Mouse (Mus musculus) lung, postnatal 10 days (tissue): ENCODE data around the gene Ak6.

ENCODE experiments used
- DNase-seq: peaks from one replicate; pipeline ENCODE4 v3.0.0; 2021

The Ak6 gene

DNA sequence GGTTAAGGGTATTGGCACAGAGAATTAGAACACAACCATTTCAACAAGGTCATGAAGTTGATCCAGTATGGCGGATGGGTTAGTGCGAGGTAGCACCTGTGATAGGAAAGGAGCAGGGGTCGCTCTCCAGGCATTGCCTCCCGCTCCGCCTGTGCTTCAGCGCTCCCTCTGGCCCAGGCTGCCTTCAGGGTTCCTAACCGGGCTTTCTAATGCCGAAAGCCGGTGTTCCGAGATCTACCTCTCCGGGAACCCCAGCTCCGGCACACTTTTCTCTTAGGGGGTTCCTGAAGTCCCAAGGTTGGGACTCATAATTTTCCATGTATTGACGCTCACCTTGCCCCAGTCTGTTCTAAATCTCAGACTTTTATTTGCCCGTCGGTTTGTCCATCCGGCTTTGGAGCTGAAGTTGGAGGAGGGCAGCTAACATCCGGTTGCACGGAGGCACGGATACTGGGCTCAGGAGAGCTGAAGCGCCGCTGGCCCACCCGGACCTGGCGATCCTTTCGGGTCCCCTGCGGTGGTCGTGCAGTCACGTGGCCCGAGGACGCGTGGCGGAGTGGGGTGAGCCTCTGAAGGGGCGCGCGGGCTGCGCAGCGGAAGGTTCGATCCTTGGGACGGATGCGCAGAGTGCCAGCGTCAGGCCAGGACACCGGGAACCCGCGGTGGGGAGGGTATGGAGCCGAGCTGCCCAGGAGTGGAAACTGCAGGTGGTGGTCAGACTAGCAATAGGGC lies 18.7 kb downstream of the Ak6 start, which contains the start of gene Ccdc125:
TSS of gene Ccdc125 (plus strand) at position 427 of the 732 bp plus-strand sequence.
- peak; percentile 32 for DNase-seq

DNA sequence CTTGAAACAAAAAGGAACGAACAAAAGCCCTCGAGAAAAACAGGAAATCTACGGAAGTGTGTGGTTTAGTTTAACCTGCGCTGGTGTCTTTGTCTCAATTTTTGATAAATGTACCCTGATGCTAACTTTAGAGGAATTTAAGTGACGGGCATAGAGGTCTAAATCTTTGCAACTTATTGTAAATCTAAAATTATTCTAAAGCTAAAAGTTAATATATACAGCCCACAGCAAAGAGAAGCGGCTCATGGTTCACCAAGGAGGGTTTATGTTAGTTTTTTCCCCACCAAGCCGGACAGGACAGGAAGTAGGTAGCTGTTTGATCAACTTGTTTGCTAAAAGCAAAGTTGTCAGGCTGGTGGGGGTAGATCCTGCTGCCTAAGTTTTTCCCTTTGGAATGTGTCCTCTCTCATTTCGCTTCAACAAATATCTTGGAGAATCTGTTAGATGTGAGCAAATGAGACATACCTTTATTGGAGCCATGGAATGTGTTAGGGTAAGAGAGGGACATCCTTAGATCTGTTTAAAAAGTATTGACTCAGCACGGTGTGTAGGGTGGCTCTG lies 19.5 kb downstream of the Ak6 start:
- no peak for DNase-seq

DNA sequence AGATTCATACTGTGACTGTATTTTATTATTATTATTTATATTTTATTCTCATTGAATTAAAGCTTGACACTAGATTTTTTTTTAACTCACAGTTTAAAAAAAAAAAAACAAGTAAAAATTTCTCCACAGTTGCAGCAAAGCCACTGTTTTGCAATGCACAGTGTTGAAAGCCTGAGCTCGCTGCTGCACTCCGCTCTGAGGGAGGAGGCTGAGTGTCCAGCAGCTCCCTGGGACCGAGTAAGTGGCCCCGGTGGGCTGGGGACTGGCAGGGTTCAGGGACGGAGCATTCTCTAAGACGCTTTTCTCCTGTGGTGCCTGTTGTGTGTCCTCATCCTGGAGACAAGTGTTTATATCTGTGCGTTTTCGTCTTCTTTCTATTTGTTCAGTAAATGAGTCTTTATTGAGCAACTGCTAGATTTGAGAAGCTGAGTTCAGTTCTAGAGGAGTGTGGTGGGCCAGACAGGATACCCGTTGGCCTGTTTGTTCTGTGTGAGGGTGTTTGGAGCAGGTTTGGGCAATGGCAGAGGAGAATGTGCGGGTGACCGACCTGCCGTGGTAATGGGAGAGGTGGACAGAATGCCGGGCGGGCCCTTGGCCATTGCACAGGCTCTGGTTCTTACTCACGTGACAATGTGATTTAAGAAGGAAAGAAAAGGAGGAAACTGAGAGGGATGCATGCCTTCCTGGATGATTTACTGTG lies 25.3 kb downstream of the Ak6 start:
- DNase-seq: no peak

DNA sequence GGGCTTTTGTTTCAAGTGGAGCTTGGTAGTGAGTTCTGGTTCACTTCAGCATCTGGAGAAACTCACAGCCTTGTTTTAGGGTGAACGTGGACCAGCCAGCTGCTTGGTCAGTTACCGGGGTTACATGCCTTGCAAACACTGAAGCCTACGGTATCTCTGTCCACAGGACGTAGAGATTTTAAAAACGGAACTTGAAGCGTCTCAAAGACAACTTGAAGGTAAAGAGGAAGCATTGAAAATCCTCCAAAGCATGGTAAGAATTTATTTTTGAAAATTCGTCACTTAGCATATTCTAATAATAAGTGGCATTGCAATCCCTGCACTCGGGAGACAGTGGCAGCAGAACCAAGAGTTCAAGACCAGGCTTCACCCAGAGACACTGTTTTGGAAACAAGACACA lies 30.8 kb downstream of the Ak6 start:
- no peak for DNase-seq

DNA sequence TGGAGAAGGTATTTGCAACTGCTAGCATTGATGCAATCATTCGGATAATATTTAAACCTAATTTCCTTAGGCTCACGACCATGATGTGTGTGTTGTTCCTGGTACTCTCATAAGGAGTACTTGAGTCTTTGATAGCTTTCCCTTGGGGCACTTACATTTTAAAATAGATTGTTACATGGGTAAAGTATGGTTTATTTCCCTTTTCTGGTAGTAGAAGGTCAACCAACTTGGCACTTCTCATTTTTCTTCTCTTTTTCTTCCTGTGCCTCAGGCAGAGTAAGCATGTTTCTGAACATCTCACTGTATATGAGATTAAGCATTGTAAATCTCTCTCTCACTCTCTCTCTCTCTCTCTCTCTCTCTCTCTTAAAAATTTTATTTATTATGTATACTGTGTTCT lies 32.1 kb downstream of the Ak6 start:
- DNase-seq: no peak

DNA sequence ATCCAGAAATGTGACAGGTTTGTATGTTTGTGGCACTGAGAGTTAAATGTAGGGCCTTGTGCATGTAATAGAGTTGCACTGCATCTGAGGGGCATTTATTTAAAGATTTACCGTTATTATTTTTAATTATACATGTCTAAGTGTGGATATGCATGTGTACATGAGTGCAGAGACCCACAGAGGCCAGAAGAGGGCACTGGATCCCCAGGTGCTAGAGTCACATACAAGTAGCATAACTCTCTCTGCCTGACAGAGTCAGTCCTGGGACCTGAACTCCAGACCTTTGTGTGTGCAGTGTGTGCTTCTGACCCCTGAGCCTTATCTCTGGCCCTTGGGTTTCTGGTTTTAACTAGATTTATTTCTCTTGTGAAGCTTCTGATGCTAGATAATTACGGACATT lies 33.6 kb downstream of the Ak6 start:
- no peak for DNase-seq

DNA sequence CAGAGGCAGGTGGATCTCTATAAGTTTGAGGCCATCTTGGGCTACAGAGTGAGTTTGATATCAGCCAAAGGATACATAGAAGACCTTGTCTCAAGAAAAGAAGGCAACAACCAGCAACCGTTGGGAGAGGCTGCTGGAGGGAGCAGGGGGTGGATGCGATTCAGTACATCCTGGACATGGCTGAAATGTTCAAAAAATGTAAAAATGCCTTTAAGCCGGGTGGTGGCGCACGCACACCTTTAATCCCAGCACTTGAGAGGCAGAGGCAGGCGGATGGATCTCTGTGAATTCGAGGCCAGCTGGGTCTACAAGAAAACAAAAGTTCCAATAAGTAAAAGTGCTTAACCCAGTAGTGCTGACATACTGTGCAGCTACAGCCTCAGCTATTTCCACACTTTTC lies 36.7 kb downstream of the Ak6 start:
- DNase-seq: no peak

DNA sequence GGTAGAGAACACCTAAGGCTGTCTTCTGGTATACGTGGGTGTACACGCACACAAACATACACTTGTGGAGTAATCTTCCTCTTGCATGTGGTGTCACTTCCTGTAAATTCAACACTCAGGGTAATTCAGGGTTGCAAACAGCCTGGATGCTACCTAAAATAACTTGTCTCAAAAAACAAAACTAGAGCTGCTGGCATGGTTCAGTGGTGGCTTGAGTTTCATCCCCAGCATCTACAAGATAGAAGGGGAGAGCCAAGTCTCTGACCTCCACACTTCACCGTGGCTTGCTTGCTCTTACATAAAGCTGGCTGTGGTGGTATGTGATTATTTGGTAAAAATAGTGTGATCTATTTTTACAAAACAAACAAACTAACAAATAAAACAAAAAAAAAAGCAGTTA lies 46.8 kb downstream of the Ak6 start:
- DNase-seq: no peak

DNA sequence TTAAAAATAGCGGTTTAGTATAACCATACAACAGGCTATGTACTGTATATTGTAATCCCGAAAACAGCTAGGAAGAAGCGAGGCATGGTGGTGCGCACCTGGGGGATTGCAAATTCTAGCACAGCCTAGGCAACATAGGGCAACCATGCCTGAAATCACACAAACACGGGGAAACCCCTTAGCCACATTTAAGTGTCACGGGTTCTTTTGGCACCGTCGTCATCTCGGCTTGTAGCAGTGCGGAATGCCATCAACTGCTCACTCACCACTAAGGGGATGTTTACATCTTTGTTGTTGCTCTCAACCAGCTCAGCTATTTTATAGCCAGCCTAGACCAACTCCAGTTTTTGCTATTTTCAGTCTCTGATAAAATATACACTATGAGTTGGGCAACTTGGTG lies 48.1 kb downstream of the Ak6 start:
- no peak for DNase-seq

DNA sequence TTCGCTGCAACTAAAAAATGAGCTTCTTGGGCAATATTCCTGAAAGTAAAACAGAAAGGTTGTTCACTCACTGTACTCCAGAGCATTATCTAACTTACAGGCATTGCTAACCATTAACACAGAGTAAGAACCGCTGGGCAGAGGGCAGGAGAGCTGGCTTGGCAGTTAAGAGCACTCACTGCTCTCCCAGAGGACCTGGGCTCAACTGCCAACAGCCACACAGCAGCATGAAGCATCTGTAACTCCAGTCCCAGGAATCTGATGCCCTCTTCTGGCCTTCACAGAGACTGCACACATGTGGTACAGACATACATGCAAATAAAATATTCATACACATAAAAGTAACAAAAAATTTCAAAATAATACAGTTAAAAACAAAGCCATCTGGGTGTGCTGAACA lies 52.7 kb downstream of the Ak6 start:
- no peak for DNase-seq

DNA sequence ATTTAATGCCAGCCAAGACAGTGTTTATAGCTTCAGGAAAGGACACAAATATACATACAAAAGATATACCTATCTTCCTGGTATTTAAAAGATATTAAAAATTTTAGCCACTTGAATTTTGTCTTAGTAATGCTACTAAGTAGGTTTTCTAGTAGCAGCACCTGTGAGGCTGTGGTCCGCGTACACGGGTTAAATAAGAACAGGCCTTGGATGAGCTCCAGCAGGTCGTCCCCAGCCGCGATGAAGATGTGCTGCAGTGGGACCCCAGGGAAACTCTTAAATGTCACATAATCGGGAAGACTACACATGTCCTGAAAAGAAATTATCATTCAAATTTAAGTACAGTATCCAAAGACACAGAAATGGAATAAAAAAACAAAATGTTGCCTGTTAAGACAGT lies 55.4 kb downstream of the Ak6 start:
- DNase-seq: no peak

DNA sequence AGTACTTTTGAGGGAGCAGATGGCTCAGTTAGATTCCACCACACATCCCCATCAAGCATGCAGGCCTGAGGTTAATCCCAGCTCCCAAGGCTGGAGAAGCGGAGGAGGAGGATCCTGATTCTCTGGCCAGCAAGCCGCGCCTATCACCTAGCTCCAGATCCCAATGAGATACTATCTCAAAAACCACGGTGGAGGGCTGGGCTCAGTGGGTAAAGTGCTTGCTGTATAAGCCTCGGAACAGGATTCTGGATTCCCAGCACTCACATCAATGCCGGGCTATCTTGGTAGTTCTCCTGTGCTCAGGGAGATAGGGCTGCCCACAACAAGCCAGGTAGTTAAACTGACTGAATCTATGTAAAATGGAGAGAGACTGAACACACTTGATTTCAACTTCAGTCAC lies 64.7 kb downstream of the Ak6 start:
- no peak for DNase-seq
